Mouse (Mus musculus) cerebellum, adult 8-10 months (tissue): Measurements from ENCODE around the gene Kcnf1.

Experiments
- DNase-seq: peaks from one replicate; pipeline ENCODE4 v3.0.0; 2022

Kcnf1 gene

GRCm38 (mm10) chr12:17155781-17156180 lies 20.9 kb downstream of the Kcnf1 start:
- no peak for DNase-seq

DNA sequence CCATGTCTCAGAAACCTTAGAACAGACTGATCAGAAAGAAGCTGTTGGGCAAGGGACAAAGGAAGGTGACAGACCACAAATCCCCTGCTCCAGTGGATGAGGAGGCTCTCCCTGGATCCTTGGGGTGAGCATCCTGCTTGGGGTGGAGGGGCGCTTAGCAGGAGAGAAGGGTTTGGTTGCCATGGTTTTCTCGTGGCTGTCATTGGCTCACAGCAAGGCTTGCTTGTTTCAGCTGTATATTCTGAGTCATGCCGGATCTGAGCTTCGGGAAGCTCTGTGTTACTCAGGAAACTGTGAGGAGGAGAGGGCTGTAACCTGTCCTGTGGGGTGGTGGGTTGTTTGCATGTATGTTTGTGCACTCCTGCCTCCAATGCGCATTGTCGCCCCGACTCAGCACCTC lies 23.8 kb downstream of the Kcnf1 start:
- no peak for DNase-seq

- no peak for DNase-seq
Measured at GRCm38 (mm10) chr12:17148920-17149319, 27.8 kb downstream of the Kcnf1 start.

GRCm38 (mm10) chr12:17141791-17142190 lies 34.9 kb downstream of the Kcnf1 start:
- no peak for DNase-seq

GRCm38 (mm10) chr12:17140436-17140835 lies 36.3 kb downstream of the Kcnf1 start:
- DNase-seq: no peak

DNA sequence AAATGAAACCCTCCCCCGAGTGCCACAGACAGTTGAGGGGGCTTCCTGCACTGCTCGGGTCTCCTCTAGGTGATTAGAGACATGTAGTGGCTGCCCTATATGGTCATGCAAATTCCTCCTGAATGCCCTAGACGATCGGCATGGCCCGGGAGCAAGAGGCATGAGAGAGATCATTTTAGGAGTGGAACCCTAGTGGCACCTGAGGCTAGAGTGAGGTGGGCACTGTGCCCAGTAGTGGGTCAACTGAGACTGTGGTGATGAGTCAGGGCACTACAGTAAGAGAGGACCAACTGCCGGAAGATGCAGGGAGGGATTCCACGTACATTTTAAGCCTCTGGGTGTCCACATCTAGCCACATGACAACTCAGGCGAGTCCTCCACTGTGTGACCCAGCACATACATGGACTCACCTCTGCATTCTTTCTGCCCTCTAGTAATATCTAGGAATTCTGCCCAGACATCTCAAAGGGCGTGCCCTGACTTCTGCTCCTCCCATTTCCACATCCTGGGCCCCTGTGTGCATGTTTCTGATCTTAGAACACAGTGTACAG lies 42.1 kb downstream of the Kcnf1 start:
- no peak for DNase-seq

DNA sequence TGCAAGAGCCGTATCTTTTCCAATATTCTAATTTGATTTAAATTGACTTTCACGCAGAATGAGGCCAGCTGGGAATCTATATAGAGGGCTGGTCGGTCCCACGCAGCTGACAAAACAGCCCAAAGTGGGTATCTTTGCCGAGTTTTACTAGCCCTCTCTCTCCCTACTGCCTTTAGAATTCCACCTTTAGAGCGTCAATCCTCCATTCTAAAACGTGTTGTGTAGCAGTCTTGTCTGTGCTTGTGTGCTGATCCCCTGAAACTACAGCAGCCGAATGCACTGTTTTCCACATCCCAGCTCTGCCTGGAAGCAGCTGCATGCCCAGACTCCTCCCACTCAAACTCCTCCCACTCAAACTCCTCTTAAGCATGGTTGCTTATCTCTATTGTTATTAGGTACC lies 44.4 kb downstream of the Kcnf1 start:
- DNase-seq: no peak

- DNase-seq: no peak
Measured at GRCm38 (mm10) chr12:17131563-17131962, 45.1 kb downstream of the Kcnf1 start.

DNA sequence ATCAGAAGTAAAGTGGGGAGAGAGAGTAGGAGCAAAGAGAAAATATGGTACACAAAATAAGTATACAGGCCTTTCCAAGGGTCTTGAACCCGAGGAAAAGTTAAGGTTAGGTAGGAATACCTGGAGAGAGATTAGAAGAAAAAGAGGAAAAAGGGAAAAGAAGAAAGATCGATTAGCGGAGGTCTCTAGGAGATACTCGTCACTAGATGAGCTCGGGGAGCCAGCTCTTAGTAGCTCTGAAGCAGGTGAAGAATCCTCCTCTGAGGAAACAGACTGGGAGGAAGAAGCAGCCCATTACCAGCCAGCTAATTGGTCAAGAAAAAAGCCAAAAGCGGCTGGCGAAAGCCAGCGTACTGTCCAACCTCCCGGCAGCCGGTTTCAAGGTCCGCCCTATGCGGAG lies 53.8 kb downstream of the Kcnf1 start:
- DNase-seq: peak; percentile 10
